Comparison of ENCODE assay signal across 10 mouse cellular contexts in genomic region chr2:157723883-157724573, GRCm38 (mm10). TPM values are rescaled to one million over a fixed set of nuclear protein-coding genes. Genes with fewer than 3 reads are reported as not detected.
A peak's percentile ranks its signal among the peaks of the same experiment; 100 is the strongest.
DNase-seq lines count a peak whose midpoint lies in the region; ATAC-seq lines count a peak whose summit lies in the region.
"Had no signal": no experiment of that assay in that cellular context is flagged by ENCODE, and none has a peak within 500 bp of the region (broad histone marks: within the 10 kb centered on the region; RNA-seq: fewer than 3 reads in every experiment).

No protein-coding gene starts in this region.

- DNase-seq in adrenal gland, adult (ENCODE audit: inconsistent age in 2 of 2, low spot score in 1 of 2), result peak; percentile 34 to 46
- no peak for DNase-seq in adrenal gland, adult 18-20 months (ENCODE audit: low spot score in 2 of 2)
- DNase-seq in retina, postnatal 1 day, result peak; percentile 59
- DNase-seq in retina, embryonic 14.5 days (ENCODE audit: low spot score), result no peak
- DNase-seq in gastrocnemius, postnatal 14 days, result no peak
- no peak for DNase-seq in cerebellum, adult 18-20 months
- DNase-seq in heart, adult 8-10 months (ENCODE audit: low spot score), result no peak
- DNase-seq: heart, adult 2 months had no signal

- 0 out of 2 replicates have a peak, but pooled peaks have one; percentile 41 for ATAC-seq in megakaryocyte-erythroid progenitor cell, adult 5-6 weeks (replicated peaks; ENCODE audit: low FRiP score, low TSS enrichment, poor library complexity, severe bottlenecking)
- ATAC-seq: Patski had no signal

- intact Hi-C loops in gastrocnemius, postnatal 14 days (cut with DNase I; ENCODE audit: low total_unique reads), result no loop called here

RNA-seq across cellular contexts. Expression of gene Ctnnbl1, which starts 13.2 kb away (rescaled TPM):
- 10 to 100 TPM; 17.7 to 18.1 TPM for total RNA-seq in adrenal gland, adult 18-20 months (2021)
- total RNA-seq in megakaryocyte-erythroid progenitor cell, adult 5-6 weeks (2014; fragmentation: Nextera tagmentation), result 23.5 and 28.1 TPM in 2 replicates
- 36.6 and 39.6 TPM in 2 replicates for total RNA-seq in megakaryocyte-erythroid progenitor cell, adult 5-6 weeks (2017)
- 1 to 10 TPM; 6.8 to 7.2 TPM for total RNA-seq in gastrocnemius, postnatal 14 days (2021)
- 10 to 100 TPM in 2 of 4 experiments, 1 to 10 TPM in 2; 8.9 to 14.3 (median 10.1) TPM for total RNA-seq in heart, adult 8-10 months (2022)

Comparison
In these comparisons a context has a peak if more than half of its experiments do, and no peak if none do; other contexts are left out.
1. DNase-seq: peak in adrenal gland, adult (2 of 2) and retina, postnatal 1 day (single experiment); none in adrenal gland, adult 18-20 months (0 of 2), retina, embryonic 14.5 days (single experiment), gastrocnemius, postnatal 14 days (single experiment), cerebellum, adult 18-20 months (0 of 2) and heart, adult 8-10 months (single experiment).